Mouse (Mus musculus) kidney, postnatal 0 days (tissue): ENCODE data around the gene 6030468B19Rik. TPM values are rescaled to one million over a fixed set of nuclear protein-coding genes. Genes with fewer than 3 reads are reported as not detected.

ENCODE experiments used
- ATAC-seq: fragments of 200-750 bp; cut with Nextera tagmentation; replicated peaks from 2 replicates; pipeline ENCODE4 v1.8.0; 2017; ENCODE audit warnings: low read depth, moderate number of reproducible peaks, moderate TSS enrichment, moderate library complexity; ENCODE audit not compliant: low FRiP score
- DNase-seq: peaks from one replicate; pipeline ENCODE4 v3.0.0-alpha.2; 2016; ENCODE audit warnings: low spot score
- H3K27ac ChIP-seq: fragments of 300-500 bp; sonication (generic); 2 replicates; pipeline ENCODE4 v1.5.1; 2014; ENCODE audit warnings: mild to moderate bottlenecking
- H3K27me3 ChIP-seq: fragments of 300-500 bp; sonication (generic); 2 replicates; pipeline ENCODE4 v1.6.1; 2014; ENCODE audit warnings: low read length, mixed read lengths; ENCODE audit not compliant: insufficient read depth
- H3K36me3 ChIP-seq: fragments of 300-500 bp; sonication (generic); 2 replicates; pipeline ENCODE4 v1.6.1; 2014; ENCODE audit warnings: low read length, mixed read lengths; ENCODE audit not compliant: insufficient read depth
- H3K4me1 ChIP-seq: fragments of 300-500 bp; sonication (generic); replicated peaks from 2 replicates; pipeline ENCODE4 v1.6.1; 2014; ENCODE audit warnings: antibody characterized with exemption, low read length, mixed read lengths; ENCODE audit not compliant: insufficient read depth
- H3K4me2 ChIP-seq: fragments of 300-500 bp; sonication (generic); 2 replicates; pipeline ENCODE4 v1.6.1; 2014; ENCODE audit warnings: mild to moderate bottlenecking, low read length, moderate library complexity, mixed read lengths
- H3K4me3 ChIP-seq: fragments of 300-500 bp; sonication (generic); replicated peaks from 2 replicates; pipeline ENCODE4 v1.5.1; 2014; ENCODE audit warnings: low read depth, low read length
- H3K9ac ChIP-seq: fragments of 300-500 bp; sonication (generic); 2 replicates; pipeline ENCODE4 v1.6.1; 2014; ENCODE audit warnings: low read depth, low read length
- H3K9me3 ChIP-seq: fragments of 300-500 bp; sonication (generic); replicated peaks from 2 replicates; pipeline ENCODE4 v1.6.1; 2016; ENCODE audit warnings: low read length, inconsistent platforms, mixed read lengths
- CTCF ChIP-seq: IDR thresholded peaks from 2 replicates; pipeline ENCODE4 v1.5.1; 2016; ENCODE audit warnings: antibody characterized with exemption, low read depth, mild to moderate bottlenecking, moderate library complexity
- WGBS: fragments of 180-500 bp; shearing (Covaris S2); extraction: QIAGEN DNeasy Blood & Tissue Kit; methylation state at CpG from one replicate; pipeline ENCODE4 v1.1.7; 2014; 5-methylcytosine and 5-hydroxymethylcytosine counted together
- polyA plus RNA-seq: library from polyadenylated mRNA; unstranded; fragments of >200 nt; fragmentation: Nextera tagmentation; extraction: Ambion mirVana; gene quantifications from 2 replicates; pipeline ENCODE4 v1.2.1, GENCODE M21; 2015

The 6030468B19Rik gene
- polyA plus RNA-seq, 1 experiment from 2014 or later: not detected

DNA sequence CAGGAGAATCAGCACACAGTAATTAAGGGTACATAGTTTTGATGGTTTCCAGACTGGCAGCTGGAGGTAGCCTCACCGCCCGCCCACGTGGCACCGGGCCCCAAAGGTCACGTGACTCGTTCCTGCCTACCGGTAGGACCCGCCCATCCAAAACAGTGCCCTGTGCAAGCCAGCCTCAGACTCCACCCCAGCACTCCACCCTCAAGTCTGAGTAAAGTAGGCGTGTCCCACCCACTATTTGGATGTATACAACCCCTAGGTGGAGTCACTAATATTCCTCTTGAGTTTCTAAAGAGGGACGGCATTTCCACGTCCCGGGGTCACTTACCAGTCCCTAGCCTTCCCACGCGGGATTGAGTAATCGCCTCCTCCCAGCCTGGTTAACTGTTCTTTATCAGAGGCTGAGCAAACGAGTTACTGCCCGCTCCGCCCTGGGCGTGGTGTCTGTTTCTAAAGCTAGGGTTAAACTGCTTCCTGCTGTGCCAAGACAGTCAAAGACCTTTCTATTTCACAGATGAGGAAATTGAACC, 16.8 kb upstream of the 6030468B19Rik start:
- Histone ChIP-seq H3K4me1 (peaks cover 36% of the 10 kb centered on the region), H3K4me2 (peak overlapping the region; percentile 97), H3K9ac (peak overlapping the region; percentile 68), H3K9me3 (no peaks in the 10 kb centered on the region), H3K27ac (peak overlapping the region; percentile 99), H3K27me3 (no peaks in the 10 kb centered on the region), H3K36me3 (peaks cover 17% of the 10 kb centered on the region), H3K4me3 (peak overlapping the region; percentile 46)
- ATAC-seq (peak; percentile 79), DNase-seq (peak; percentile 95)
- WGBS: under 1% methylated on average over 19 of the region's 19 CpGs
- peak; percentile 30; the same call in 1 of the 2 replicates for TF ChIP-seq CTCF

DNA sequence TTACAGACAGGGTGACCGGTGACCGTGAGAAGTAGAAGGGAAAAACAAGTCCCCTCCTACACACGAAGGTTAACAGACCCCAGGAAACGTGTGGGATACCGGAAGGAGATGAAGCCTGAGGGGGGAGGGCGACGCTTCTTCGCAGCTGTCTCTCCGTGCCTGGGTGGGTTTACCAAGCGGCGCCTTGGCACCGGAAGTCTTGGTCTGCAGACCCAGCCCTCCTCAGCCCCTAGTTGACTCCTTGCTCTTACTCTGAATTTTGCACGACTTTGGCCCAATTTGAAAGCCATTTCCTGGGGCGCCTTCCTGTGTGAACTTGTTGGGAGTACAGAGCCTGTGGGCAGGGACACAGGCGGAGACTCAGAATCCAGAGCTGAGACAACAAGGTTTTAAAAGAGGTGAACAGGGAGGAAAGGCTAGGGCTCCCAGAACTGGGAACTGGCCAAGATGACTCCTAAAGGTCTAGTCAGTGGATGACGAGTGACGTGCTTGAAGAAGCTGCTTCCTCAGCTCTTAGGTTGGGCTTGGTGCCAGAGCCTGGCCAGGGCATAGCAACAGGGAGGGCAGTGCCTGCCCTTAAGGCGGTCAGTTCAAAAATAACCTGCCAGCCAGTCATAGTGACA, 16.1 kb upstream of the 6030468B19Rik start:
- Histone ChIP-seq H3K27me3 (no peaks in the 10 kb centered on the region), H3K9me3 (no peaks in the 10 kb centered on the region), H3K27ac (peak overlapping the region; percentile 99), H3K4me3 (peak overlapping the region; percentile 46), H3K4me2 (peak overlapping the region; percentile 97), H3K4me1 (peaks cover 36% of the 10 kb centered on the region), H3K9ac (peak overlapping the region; percentile 52), H3K36me3 (peaks cover 11% of the 10 kb centered on the region; the same call in 1 of the 2 replicates)
- ATAC-seq (peak; percentile 3; the same call in 1 of the 2 replicates), DNase-seq (peak; percentile 82)
- WGBS: 8% methylated on average over 18 of the region's 18 CpGs
- no peak for TF ChIP-seq CTCF

GRCm38 (mm10) chr11:117781993-117782704, 15.3 kb upstream of the 6030468B19Rik start, which contains the start of the genes Tmc8 and Tmc6:
Tmc8 (plus strand) TSS chr11:117782076.
Tmc6 (minus strand) TSS chr11:117782198.
- WGBS: 40% methylated on average over 24 of the region's 24 CpGs

GRCm38 (mm10) chr11:117782705-117783034, 14.8 kb upstream of the 6030468B19Rik start:
- Histone ChIP-seq H3K4me2 (peak overlapping the region; percentile 97), H3K9ac (peak overlapping the region; percentile 52; the same call in 1 of the 2 replicates), H3K4me1 (peaks cover 36% of the 10 kb centered on the region), H3K27ac (peak overlapping the region; percentile 99), H3K4me3 (peak overlapping the region; percentile 26), H3K9me3 (no peaks in the 10 kb centered on the region), H3K27me3 (no peaks in the 10 kb centered on the region), H3K36me3 (peaks cover 3% of the 10 kb centered on the region; the same call in 1 of the 2 replicates)
- ATAC-seq: no peak
- TF ChIP-seq CTCF: no peak
- 51% methylated on average over 9 of the region's 9 CpGs for WGBS
- no peak for DNase-seq

More at GRCm38 (mm10) chr11:117781993-117782704, 15.3 kb upstream of the 6030468B19Rik start, which contains the start of the genes Tmc8 and Tmc6:
- no peak for DNase-seq
- Histone ChIP-seq H3K27me3 (no peaks in the 10 kb centered on the region), H3K9ac (peak within 1 kb of the TSS; percentile 52), H3K9me3 (no peaks in the 10 kb centered on the region), H3K4me1 (peaks cover 36% of the 10 kb centered on the region), H3K27ac (peak within 1 kb of the TSS; percentile 99), H3K4me2 (peak within 1 kb of the TSS; percentile 97), H3K4me3 (peak within 1 kb of the TSS; percentile 46), H3K36me3 (peaks cover 8% of the 10 kb centered on the region; the same call in 1 of the 2 replicates)
- no peak for ATAC-seq
- no peak for TF ChIP-seq CTCF

- DNase-seq (peak; percentile 77), ATAC-seq (no peak)
- Histone ChIP-seq H3K4me2 (peak overlapping the region; percentile 97), H3K9ac (peak overlapping the region; percentile 52; the same call in 1 of the 2 replicates), H3K4me1 (peaks cover 36% of the 10 kb centered on the region), H3K27me3 (no peaks in the 10 kb centered on the region), H3K9me3 (no peaks in the 10 kb centered on the region), H3K27ac (peak overlapping the region; percentile 99; the same call in 1 of the 2 replicates), H3K36me3 (no peaks in the 10 kb centered on the region), H3K4me3 (peak overlapping the region; percentile 26)
- WGBS: 6% methylated on average over 31 of the region's 31 CpGs
- TF ChIP-seq CTCF: peak; percentile 56
Observed at GRCm38 (mm10) chr11:117783089-117783488, 14.4 kb upstream of the 6030468B19Rik start.

GRCm38 (mm10) chr11:117783683-117784309, 13.7 kb upstream of the 6030468B19Rik start:
- TF ChIP-seq CTCF: no peak
- ATAC-seq: no peak
- no peak overlapping the region for H3K4me3 ChIP-seq
- DNase-seq: peak; percentile 53
- H3K27ac ChIP-seq: no peak overlapping the region
- peaks cover 32% of the 10 kb centered on the region for H3K4me1 ChIP-seq
- H3K9me3 ChIP-seq: no peaks in the 10 kb centered on the region
- H3K4me2 ChIP-seq: peak overlapping the region; percentile 97
- peak overlapping the region; percentile 52; the same call in 1 of the 2 replicates for H3K9ac ChIP-seq
- no peaks in the 10 kb centered on the region for H3K27me3 ChIP-seq
- no peaks in the 10 kb centered on the region for H3K36me3 ChIP-seq
- WGBS: 42% methylated on average over 10 of the region's 10 CpGs
